Mouse (Mus musculus) spleen, embryonic (tissue): Measurements from ENCODE around the gene Gm20855.
"Not testable (repeated sequence)": the region's sequence is repeated elsewhere in the genome, so short reads cannot be mapped to it uniquely, and the experiment has no call there.

Source experiments
- CTCF ChIA-PET: fragments of 350-600 bp; sonication (Branson Sonifier 250); formaldehyde crosslinking; loops from one replicate; lab custom pipeline; 2022; lab: Charles Lee

The Gm20855 gene

GRCm38 (mm10) chrY:35131733-35132132 lies at the start of gene Gm20855:
Gene Gm20855, minus strand, starts transcription at chrY:35131833.
- CTCF ChIA-PET = not testable (repeated sequence)
